Mouse (Mus musculus): Measurements from ENCODE around the gene Cdk16.
"Not testable (repeated sequence)": the region's sequence is repeated elsewhere in the genome, so short reads cannot be mapped to it uniquely, and the experiment has no call there.

Cdk16 gene

DNA sequence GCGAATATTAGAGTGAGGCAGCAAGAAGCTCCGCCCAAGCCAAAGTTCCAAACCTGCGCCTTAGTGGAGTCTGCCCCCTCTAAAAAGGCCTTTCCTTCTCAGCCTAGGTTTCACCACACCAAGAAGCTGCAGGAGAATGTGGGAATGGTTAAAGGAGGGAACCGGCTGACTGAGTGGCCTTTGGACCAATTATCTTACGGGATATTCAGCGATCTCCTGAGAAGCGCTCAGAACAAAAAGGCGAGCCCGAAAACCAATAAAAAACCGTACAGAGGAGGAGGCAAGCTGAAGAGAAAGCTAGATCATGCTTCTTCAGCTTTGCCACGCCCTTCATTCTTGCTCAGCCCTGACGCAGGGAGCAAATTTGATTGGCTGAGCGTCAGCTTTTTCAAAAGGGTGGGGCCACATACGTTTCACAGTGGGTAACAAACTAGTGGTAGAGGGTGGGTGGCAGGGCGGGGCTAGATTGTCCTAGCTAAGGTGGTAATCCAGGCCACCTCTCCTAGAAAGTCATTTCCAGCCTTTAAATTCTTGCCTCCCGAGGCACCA, at the start of gene Cdk16:
TSS of gene Cdk16 (plus strand) at position 436 of the 549 bp plus-strand sequence.
- peak; percentile 97 for DNase-seq (ENCODE audit: low read depth, low spot score)

GRCm38 (mm10) chrX:20638141-20638540, 49.6 kb upstream of the Cdk16 start:
- no peak for DNase-seq (ENCODE audit: low read depth, low spot score)

GRCm38 (mm10) chrX:20644780-20645179, 43.0 kb upstream of the Cdk16 start:
- DNase-seq (ENCODE audit: low read depth, low spot score) = peak; percentile 6

DNA sequence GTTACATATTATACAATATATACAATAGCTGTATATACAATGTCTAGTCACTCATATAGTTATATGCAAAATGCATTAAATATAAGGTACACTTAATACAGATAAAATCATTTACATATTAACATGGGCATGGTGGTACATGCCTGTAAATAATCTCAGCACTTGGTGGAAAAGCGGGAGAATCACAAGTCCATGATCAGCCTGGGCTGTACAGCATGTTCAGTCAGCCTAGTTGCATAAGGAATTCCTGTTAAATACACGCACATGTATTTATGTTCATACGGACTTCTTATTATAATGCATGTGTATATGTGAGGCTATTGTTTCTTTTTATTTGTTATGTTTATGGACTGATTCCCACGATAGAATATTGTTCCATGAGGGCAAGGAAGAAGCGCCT, 30.2 kb upstream of the Cdk16 start:
- peak; percentile 7 for DNase-seq (ENCODE audit: low read depth, low spot score)

DNA sequence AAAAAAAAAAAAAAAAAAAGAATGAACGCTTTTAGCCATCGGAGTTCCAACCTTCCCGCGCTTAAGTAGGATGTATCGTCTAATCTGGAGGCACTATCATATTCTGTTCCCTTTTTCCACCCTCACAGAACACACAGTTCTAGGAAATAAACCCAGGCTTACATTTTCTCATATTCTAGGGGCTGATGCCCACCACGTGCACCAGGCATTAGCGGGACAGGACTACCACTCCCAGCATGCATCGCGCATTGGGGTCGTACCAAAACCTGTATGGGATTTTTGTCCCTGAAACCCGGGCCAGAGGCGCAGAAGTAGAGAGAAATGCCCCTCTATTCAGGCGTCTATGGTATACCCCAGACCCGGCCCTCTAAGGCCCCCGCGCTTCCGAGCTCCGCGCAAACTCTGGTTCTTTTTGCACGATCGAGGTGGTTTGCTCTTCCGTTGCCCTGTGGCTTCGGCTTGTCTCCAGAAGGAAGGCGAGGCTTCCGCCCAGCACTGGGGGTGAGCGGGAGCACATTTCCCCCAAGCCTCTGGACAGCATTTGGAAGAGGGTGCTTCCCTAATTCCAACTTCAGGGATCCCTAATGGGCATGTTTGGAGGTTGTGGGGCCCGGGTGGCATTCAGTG, 29.6 kb upstream of the Cdk16 start, which contains the start of gene Uba1:
TSS of gene Uba1 (plus strand) at position 301 of the 627 bp plus-strand sequence.
- peak; percentile 92 for DNase-seq (ENCODE audit: low read depth, low spot score)

- peak; percentile 34 for DNase-seq (ENCODE audit: low read depth, low spot score)
Observed at GRCm38 (mm10) chrX:20658891-20659406, 28.8 kb upstream of the Cdk16 start.

DNA sequence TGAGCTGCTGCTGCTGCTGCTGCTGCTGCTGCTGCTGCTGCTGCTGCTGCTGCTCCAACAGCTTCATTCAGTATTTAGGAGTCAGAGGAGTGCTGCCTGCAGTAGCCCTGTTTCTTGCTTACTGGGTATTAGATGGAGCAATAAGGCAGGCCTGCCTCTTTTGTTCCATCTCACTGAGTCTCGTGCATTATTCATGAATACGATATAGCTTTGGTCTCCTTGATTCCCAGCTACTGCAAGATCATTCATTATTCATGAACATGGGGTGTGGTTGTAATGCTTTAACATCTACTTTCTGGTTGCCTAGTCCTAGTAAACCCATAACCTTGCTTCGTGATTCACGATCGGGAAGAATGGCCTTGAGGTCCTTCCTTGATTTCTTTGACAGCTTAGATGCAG, 25.4 kb upstream of the Cdk16 start:
- no peak for DNase-seq (ENCODE audit: low read depth, low spot score)

- DNase-seq (ENCODE audit: low read depth, low spot score) = peak; percentile 95
Observed at GRCm38 (mm10) chrX:20662716-20663443, 24.9 kb upstream of the Cdk16 start.

DNA sequence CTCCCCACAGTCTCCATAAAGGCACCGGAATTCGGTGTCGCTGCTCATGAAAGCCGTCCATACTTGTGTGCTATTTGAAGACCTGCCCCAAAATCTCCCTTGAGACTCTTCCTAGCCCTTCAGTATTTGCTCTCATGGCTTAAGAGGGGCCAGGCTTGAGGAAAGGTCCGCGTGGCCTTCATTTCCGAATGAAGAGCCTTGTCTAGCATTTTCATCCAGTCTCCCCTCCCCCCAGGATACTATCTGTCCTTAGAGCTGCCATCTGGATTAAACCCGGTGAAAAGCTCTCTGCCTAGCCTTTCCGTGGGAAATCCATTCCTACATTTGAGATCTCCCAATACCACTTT, 24.3 kb upstream of the Cdk16 start:
- DNase-seq (ENCODE audit: low read depth, low spot score) = no peak

DNA sequence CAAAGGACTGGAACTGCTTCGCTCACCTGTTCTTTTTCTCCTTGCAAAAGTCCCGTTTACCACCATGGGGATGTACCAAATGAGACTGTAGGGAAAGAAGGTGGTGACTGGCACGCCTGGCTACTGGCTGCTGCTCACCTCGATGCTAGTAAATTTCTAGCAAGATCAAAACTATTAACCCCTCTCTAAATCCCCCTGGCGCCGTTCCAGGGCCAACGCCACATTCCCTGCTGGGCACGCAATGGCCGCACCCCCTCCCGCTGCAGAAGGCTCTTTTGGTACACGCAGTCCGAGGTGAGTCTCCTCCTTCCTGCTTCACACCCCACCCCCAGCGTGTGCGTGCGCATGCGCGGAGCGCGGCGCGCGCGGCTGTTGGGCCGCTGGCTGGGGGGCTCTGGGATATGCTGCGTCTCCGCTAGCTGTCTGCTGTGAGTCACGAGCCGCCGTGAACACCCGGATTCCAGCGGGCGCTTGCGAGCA, 354 bp downstream of the Cdk16 start:
- peak; percentile 78 for DNase-seq (ENCODE audit: low read depth, low spot score)

DNA sequence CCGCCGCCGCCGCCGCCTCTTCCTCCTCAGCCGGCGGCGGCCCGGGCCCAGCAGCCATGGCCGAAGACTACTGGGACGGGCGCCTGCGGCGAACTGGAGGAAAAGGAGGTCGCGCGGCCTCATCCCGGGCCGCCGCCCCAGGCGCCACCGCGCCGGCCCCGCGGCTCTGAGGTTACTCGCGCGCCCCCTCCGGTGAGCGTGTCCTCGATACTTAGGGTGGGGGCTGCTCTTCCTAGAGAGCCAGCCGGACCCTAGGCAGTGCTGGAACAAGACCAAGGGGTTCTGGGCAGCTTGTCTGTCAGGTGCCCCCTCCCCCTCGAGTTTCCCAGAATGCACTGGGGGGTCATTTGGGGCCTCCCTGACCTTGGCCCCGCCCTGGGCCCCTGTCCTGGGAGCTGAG, 861 bp downstream of the Cdk16 start:
- peak; percentile 66 for DNase-seq (ENCODE audit: low read depth, low spot score)

GRCm38 (mm10) chrX:20691566-20691965, 3.8 kb downstream of the Cdk16 start:
- no peak for DNase-seq (ENCODE audit: low read depth, low spot score)

GRCm38 (mm10) chrX:20692616-20693015, 4.9 kb downstream of the Cdk16 start:
- no peak for DNase-seq (ENCODE audit: low read depth, low spot score)

- DNase-seq (ENCODE audit: low read depth, low spot score) = no peak
Observed at GRCm38 (mm10) chrX:20695842-20696241, 8.1 kb downstream of the Cdk16 start.

DNA sequence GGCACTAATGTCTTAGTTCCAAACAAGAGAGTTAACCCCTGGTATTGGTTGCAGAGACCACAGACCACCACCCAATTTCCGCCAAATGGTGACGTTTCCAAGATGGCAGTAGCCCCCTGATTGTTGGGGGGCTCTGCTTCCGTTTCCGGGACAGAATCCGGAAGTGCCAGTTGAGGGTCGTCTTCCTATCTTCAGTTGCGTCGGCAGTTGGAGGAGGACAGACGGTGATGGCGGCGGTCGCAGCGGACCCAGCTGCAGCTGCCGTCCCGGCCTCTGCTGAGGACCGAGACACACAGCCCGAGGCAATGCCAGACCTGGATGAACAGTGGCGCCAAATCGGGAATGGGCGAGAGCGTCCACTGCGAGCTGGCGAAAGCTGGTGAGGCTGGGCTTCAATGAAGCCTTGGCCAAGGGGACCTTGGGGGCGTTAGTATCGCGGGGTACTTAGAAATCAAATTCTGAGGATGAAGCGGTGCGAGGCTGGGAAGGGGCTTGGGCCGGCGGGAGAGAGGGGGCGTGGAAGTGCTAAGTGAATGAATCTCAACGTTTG, 16.1 kb downstream of the Cdk16 start, which contains the start of gene Usp11:
TSS of gene Usp11 (plus strand) at position 166 of the 550 bp plus-strand sequence.
- no peak for DNase-seq (ENCODE audit: low read depth, low spot score)

DNA sequence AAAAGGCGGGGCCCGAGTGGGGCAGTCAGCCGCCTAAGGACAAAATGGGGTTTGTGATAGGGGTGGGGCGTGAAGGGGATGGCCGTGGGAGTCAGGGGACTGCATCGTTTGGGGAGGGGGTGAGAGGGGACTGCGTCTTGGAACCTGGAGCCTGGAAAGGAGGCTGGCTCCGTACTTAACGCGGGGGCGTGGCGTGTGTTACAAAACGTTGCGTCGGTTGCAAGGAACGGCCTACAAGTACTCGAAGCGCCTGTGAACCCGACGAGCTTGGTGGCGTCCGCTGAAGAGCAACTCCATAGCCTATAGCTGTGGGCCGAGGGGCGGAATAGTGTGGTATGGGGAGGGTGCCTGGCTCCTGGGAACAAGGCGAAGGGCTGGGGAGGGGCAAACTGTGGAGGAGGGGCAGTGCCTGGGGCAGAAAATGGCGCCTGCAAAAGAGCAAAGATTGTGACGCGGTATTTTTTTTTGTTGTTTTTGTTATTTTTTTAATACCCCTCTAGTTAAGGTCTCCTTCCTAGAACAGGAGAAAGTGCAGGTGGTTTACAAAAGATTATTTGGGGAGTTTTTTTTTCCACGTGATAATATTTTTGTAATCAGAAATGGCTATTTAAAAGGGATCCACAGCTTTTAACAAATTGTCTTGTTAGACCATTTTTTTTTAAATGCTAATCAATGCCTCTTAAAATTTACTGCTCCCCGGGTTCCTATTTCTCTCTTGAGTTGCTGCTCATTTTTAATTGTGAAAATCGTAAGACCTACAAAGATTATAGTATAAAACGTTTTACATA, 16.7 kb downstream of the Cdk16 start:
- DNase-seq (ENCODE audit: low read depth, low spot score) = peak; percentile 94

GRCm38 (mm10) chrX:20705083-20705402, 17.3 kb downstream of the Cdk16 start:
- DNase-seq (ENCODE audit: low read depth, low spot score) = no peak

DNA sequence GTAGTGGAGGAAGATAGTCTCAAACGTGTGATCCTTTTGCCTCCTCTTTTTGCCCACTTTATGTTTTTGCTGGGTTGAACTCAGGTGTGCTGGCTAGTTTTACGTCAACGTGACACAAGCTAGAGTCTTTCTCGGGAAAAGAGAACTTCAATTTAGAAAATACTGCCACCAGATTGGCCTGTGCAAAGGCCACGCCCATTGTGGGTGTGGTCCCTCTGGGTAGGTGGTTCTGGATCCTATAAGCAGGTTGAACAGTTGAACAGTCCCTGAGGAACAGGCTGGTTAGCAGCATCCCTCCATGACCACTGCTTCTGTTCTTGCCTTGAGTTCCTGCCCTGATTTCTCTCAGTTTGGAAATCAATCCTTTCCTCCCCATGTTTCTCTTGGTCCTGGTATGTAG, 40.9 kb downstream of the Cdk16 start:
- no peak for DNase-seq (ENCODE audit: low read depth, low spot score)

GRCm38 (mm10) chrX:20730048-20730447, 42.3 kb downstream of the Cdk16 start:
- DNase-seq (ENCODE audit: low read depth, low spot score) = not testable (repeated sequence)

DNA sequence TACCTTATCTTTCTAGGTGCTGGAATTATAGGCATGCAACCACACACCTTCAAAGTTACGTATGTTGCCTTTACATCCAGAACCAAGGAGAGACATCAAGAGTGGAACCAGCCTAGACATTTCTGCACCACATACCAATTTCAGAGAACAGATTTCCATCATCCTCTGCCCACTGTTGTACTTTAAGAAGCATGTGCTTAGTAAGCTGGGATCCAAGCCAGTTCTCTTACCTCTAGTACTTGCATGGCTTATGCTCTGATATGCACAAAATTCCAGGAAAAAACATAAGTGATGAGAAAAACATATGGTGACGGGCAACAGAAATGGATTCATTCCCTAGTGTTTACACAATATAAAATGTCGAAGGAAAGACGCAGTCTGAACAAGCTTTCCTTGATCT, 48.7 kb downstream of the Cdk16 start:
- DNase-seq (ENCODE audit: low read depth, low spot score) = no peak

GRCm38 (mm10) chrX:20748829-20749228, 61.1 kb downstream of the Cdk16 start:
- DNase-seq (ENCODE audit: low read depth, low spot score) = no peak
